Mouse (Mus musculus): ENCODE results near the gene Cenpv. TPM values are rescaled to one million over a fixed set of nuclear protein-coding genes. Genes with fewer than 3 reads are reported as not detected.
"Not testable (repeated sequence)": the region's sequence is repeated elsewhere in the genome, so short reads cannot be mapped to it uniquely, and the experiment has no call there.

Cenpv gene
- polyA plus RNA-seq, 1 experiment = 38.1 TPM

- DNase-seq (ENCODE audit: low spot score) = not testable (repeated sequence)
Measured at GRCm38 (mm10) chr11:62508816-62509215, 30.2 kb downstream of the Cenpv start.

DNA sequence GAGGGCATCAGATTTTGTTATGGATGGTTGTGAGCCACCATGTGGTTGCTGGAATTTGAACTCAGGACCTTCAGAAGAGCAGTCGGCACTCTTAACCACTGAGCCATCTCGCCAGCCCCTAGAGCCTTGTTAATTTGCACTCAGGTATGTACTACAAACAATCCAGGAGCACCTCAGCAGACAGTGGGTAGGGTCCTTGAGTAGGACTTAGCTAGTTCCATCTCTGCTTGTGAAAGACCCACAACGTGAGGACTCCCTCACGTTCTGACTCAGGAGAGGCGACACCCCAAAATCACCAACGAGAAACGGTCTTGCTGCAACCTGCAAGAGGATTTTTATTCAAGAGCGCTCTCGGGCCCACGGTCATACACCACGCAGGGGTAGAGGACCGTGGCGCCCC is 30.7 kb downstream of the Cenpv start:
- DNase-seq (ENCODE audit: low spot score) = not testable (repeated sequence)

GRCm38 (mm10) chr11:62507683-62508082 is 31.4 kb downstream of the Cenpv start:
- no peak for DNase-seq (ENCODE audit: low spot score)

GRCm38 (mm10) chr11:62500529-62500928 is 38.5 kb downstream of the Cenpv start:
- DNase-seq (ENCODE audit: low spot score) = no peak

DNA sequence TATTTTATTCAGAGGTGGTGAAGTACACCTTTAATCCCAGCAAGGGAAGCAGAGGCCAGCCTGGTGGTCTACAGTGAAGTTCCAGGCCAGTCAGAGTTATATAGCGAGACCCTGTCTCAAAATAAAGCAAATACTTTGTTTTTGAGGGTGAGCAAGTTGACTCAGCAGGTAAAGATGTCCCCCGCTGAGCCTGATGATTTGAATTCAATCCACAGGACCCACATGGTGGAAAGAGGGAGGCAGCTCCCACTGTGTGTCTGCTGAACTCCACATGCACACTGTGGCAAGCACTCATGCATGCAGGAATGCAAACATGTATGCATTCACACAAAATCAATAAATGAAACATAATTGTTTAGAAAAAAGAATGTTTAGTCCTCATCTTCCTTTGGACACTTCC is 40.3 kb downstream of the Cenpv start:
- DNase-seq (ENCODE audit: low spot score) = no peak

DNA sequence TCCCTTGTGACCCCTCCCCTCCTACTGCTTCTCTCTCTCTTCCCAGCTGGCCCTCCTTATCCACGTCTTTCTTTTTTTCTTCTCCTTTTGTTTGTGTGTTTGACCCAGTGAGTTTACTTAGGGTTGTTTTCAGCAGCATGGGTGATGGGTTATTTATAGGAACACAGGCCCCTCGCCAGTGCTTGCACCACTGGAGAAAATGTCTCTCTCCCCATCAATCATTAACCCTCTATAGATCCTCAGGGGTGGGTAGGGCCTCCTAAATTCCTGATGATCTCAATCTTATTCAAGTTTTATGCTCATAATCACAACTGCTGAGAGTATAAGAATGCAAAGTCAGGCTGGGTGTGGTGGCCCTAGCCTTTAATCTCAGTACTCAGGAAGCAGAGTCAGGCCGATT is 41.9 kb downstream of the Cenpv start:
- DNase-seq (ENCODE audit: low spot score) = no peak

- DNase-seq (ENCODE audit: low spot score) = no peak
Measured at GRCm38 (mm10) chr11:62496151-62496715, 42.8 kb downstream of the Cenpv start.

DNA sequence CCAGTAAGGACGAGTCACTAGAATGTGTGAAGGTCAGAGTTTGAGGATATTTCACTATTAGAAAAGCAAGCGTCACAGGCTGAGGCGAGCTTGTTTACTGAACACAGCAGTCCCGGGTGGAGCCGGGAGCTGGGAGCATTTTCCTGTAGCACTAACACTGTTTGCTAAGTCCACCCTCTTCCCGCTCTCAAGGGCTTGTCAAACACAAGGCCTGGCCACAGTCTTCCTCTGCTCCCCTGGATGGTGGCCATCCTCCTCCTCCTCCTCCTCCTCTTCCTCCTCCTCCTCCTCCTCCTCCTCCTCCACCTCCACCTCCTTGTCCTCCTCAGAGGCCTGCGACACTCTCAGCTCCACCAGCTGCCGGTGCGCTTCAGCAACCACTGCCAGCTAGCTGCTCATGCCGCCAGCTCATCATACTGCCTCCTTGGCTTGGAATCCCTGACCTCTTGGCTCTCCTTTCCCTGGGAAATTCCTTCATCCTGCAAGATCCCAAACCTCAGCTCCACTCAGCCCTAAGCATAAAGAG is 43.7 kb downstream of the Cenpv start:
- peak; percentile 30 for DNase-seq (ENCODE audit: low spot score)

- no peak for DNase-seq (ENCODE audit: low spot score)
Measured at GRCm38 (mm10) chr11:62494754-62495275, 44.2 kb downstream of the Cenpv start.

DNA sequence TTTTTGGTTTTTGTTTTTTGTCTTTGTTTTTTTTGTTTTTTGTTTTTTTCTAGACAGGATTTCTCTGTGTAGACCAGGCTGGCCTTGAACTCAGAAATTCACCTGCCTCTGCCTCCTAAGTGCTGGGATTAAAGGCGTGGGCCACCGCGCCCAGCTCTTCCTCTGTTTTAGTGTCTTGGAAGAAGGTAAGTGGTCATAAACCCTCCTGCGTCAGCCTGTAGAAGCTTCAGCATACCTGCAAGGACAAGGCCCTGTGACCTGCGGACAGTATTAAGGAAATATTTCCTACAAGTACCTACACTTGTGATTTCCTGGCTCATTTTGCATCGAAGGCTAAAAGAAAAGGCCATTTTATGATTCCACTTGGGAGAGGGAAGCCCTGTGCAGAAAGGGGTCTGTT is 45.4 kb downstream of the Cenpv start:
- DNase-seq (ENCODE audit: low spot score) = no peak

- no peak for DNase-seq (ENCODE audit: low spot score)
Measured at GRCm38 (mm10) chr11:62487540-62488350, 51.3 kb downstream of the Cenpv start.

GRCm38 (mm10) chr11:62486949-62487348 is 52.1 kb downstream of the Cenpv start:
- no peak for DNase-seq (ENCODE audit: low spot score)

- no peak for DNase-seq (ENCODE audit: low spot score)
Measured at GRCm38 (mm10) chr11:62479581-62479980, 59.5 kb downstream of the Cenpv start.

- no peak for DNase-seq (ENCODE audit: low spot score)
Measured at GRCm38 (mm10) chr11:62478931-62479330, 60.1 kb downstream of the Cenpv start.

DNA sequence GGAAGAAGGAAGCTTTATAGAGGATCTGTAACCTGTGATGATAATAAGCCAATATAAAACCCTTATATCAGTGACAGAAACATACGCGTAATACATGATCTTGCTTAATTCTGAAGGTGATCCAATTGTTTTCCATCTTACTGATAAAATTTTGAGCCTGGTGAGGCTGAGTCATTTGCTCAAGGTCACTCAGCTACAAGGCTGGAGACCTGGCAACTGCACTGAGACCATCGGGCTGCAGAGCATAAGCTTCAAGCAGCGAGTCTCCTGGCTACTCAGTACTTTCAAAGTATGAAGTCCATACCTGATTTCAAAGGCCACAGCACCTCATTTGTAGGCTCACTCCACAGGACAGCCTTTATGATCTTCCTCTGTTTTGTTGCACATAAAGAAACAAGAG is 62.9 kb downstream of the Cenpv start:
- DNase-seq (ENCODE audit: low spot score) = no peak

Other genes with a start within 250 kb of the Cenpv start
- 8.7 and 9.4 TPM in 2 replicates for gene Pigl, start 80.8 kb downstream of the Cenpv start, polyA plus RNA-seq (2012; rRNA removed)
- gene Ncor1, start 80.7 kb downstream of the Cenpv start, polyA plus RNA-seq (2012; rRNA removed) = 76.2 and 109 TPM in 2 replicates
- 2,108 and 2,141 TPM in 2 replicates for gene Ubb, start 11.9 kb upstream of the Cenpv start, polyA plus RNA-seq (2012; rRNA removed)
- 52.6 and 62.0 TPM in 2 replicates for gene Trpv2, start 35.2 kb upstream of the Cenpv start, polyA plus RNA-seq (2012; rRNA removed)
- 14.0 and 15.4 TPM in 2 replicates for gene Lrrc75a, start 109.3 kb upstream of the Cenpv start, polyA plus RNA-seq (2012; rRNA removed)
- gene Mmgt2, start 109.4 kb upstream of the Cenpv start, polyA plus RNA-seq (2012; rRNA removed) = 73.5 and 89.4 TPM in 2 replicates
- gene Zfp287, start 192.6 kb upstream of the Cenpv start, polyA plus RNA-seq (2012; rRNA removed) = 5.4 and 6.5 TPM in 2 replicates
- not detected in 2 replicates for gene Gm10428, start 213.8 kb upstream of the Cenpv start, polyA plus RNA-seq (2012; rRNA removed)